Mouse (Mus musculus) kidney, postnatal 0 days (tissue): ENCODE results near the gene Gm43064. TPM values are rescaled to one million over a fixed set of nuclear protein-coding genes. Genes with fewer than 3 reads are reported as not detected.
A peak's percentile ranks its signal among the peaks of the same experiment; 100 is the strongest.

Source experiments
- ATAC-seq: fragments of 200-750 bp; cut with Nextera tagmentation; replicated peaks from 2 replicates; pipeline ENCODE4 v1.8.0; 2017; ENCODE audit warnings: low read depth, moderate number of reproducible peaks, moderate TSS enrichment, moderate library complexity; ENCODE audit not compliant: low FRiP score
- DNase-seq: peaks from one replicate; pipeline ENCODE4 v3.0.0-alpha.2; 2016; ENCODE audit warnings: low spot score
- H3K27ac ChIP-seq: fragments of 300-500 bp; sonication (generic); 2 replicates; pipeline ENCODE4 v1.5.1; 2014; ENCODE audit warnings: mild to moderate bottlenecking
- H3K27me3 ChIP-seq: fragments of 300-500 bp; sonication (generic); 2 replicates; pipeline ENCODE4 v1.6.1; 2014; ENCODE audit warnings: low read length, mixed read lengths; ENCODE audit not compliant: insufficient read depth
- H3K36me3 ChIP-seq: fragments of 300-500 bp; sonication (generic); 2 replicates; pipeline ENCODE4 v1.6.1; 2014; ENCODE audit warnings: low read length, mixed read lengths; ENCODE audit not compliant: insufficient read depth
- H3K4me1 ChIP-seq: fragments of 300-500 bp; sonication (generic); replicated peaks from 2 replicates; pipeline ENCODE4 v1.6.1; 2014; ENCODE audit warnings: antibody characterized with exemption, low read length, mixed read lengths; ENCODE audit not compliant: insufficient read depth
- H3K4me2 ChIP-seq: fragments of 300-500 bp; sonication (generic); 2 replicates; pipeline ENCODE4 v1.6.1; 2014; ENCODE audit warnings: mild to moderate bottlenecking, low read length, moderate library complexity, mixed read lengths
- H3K4me3 ChIP-seq: fragments of 300-500 bp; sonication (generic); replicated peaks from 2 replicates; pipeline ENCODE4 v1.5.1; 2014; ENCODE audit warnings: low read depth, low read length
- H3K9ac ChIP-seq: fragments of 300-500 bp; sonication (generic); 2 replicates; pipeline ENCODE4 v1.6.1; 2014; ENCODE audit warnings: low read depth, low read length
- H3K9me3 ChIP-seq: fragments of 300-500 bp; sonication (generic); replicated peaks from 2 replicates; pipeline ENCODE4 v1.6.1; 2016; ENCODE audit warnings: low read length, inconsistent platforms, mixed read lengths
- CTCF ChIP-seq: IDR thresholded peaks from 2 replicates; pipeline ENCODE4 v1.5.1; 2016; ENCODE audit warnings: antibody characterized with exemption, low read depth, mild to moderate bottlenecking, moderate library complexity
- WGBS: fragments of 180-500 bp; shearing (Covaris S2); extraction: QIAGEN DNeasy Blood & Tissue Kit; methylation state at CpG from one replicate; pipeline ENCODE4 v1.1.7; 2014; 5-methylcytosine and 5-hydroxymethylcytosine counted together
- polyA plus RNA-seq: library from polyadenylated mRNA; unstranded; fragments of >200 nt; fragmentation: Nextera tagmentation; extraction: Ambion mirVana; gene quantifications from 2 replicates; pipeline ENCODE4 v1.2.1, GENCODE M21; 2015

The Gm43064 gene
- polyA plus RNA-seq, 1 experiment from 2014 or later, result 0.12 TPM

DNA sequence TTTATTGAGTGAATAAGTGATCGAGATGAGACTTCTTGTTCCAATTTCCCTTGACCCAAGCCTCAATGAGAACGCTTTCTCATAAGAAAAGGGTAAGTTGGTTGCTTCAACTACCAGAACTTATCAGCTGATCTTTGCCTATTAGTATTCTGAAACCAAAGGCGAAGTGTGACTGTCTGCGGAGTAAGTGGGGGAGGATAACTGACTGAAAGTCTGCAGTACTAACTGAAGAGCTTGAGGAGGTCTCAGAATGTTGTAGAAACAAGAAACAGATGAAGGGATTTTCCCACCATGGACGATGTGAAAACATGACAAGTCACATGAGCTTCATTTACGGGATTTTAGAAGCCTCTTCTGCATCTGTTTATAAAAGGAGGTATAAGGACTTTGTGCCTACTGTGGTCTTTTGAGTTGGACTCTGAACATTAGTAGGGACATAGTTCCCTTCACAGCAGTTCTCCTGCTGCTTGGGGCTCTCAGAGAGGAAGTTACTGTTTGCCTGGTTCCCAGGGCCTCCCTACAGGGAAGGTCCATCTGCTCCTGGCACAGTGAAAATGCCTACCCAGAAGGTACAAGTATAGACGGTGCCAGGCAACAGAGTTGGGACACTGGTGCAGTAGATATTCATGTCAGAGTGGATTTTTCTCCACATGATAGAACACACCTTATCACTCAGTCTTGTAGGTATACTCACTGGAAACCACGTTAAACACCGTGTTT lies 41.4 kb downstream of the Gm43064 start:
- TF ChIP-seq CTCF, result no peak
- no peak for ATAC-seq
- H3K27ac ChIP-seq, result no peak overlapping the region
- DNase-seq, result no peak
- H3K36me3 ChIP-seq, result no peaks in the 10 kb centered on the region
- H3K4me1 ChIP-seq, result no peaks in the 10 kb centered on the region
- WGBS, result 78% methylated on average over 9 of the region's 9 CpGs
- H3K4me2 ChIP-seq, result no peak overlapping the region
- no peak overlapping the region for H3K4me3 ChIP-seq
- H3K27me3 ChIP-seq, result no peaks in the 10 kb centered on the region
- H3K9me3 ChIP-seq, result no peaks in the 10 kb centered on the region
- no peak overlapping the region for H3K9ac ChIP-seq

DNA sequence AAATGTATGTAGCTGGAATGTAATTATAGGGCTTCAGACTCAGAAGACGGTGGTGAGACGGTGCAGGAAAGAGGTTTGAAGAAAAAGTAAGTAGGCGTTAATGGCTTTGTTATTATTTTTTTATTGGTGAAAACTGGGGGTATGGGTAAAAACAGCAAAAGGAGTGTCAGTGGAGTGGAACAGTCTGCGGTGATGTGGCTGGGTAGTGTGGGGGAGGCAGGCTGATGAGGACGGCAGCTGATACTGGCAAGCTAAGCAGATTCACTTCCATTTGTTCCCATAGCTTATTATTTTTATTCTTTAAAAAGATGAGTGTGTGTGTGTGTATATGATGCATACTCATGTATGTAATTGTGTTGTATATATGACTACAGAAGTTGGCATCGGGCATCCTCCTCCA lies 42.1 kb downstream of the Gm43064 start:
- 65% methylated on average over 6 of the region's 6 CpGs for WGBS

DNA sequence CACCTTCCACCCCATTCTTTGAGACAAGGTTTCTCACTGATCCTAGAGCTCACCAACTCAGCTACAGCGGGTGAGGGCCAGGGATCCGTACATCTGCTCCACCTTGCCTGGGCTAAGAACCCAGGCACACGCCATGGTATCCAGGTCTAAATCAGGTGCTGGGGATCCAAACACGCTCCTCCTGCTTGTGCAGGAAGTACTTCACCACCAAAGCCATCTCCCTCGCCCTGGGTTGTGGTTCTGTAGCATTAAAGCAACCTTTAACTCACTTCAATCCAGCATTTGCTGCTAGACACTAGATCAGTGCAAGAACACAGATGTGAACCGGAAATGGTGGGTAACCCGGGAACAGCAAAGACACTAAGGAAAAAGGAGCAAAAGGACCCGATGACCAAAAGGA lies 42.5 kb downstream of the Gm43064 start:
- 80% methylated on average over 8 of the region's 8 CpGs for WGBS
- Histone ChIP-seq H3K9ac (no peak overlapping the region), H3K27me3 (no peaks in the 10 kb centered on the region), H3K4me1 (no peaks in the 10 kb centered on the region), H3K36me3 (no peaks in the 10 kb centered on the region), H3K27ac (no peak overlapping the region), H3K4me3 (no peak overlapping the region), H3K4me2 (no peak overlapping the region), H3K9me3 (no peaks in the 10 kb centered on the region)
- TF ChIP-seq CTCF, result no peak
- DNase-seq (no peak), ATAC-seq (no peak)

More for the DNA sequence above, 42.1 kb downstream of the Gm43064 start:
- H3K4me3 ChIP-seq, result no peak overlapping the region
- no peak for DNase-seq
- H3K9ac ChIP-seq, result no peak overlapping the region
- H3K4me2 ChIP-seq, result no peak overlapping the region
- H3K27me3 ChIP-seq, result no peaks in the 10 kb centered on the region
- H3K4me1 ChIP-seq, result no peaks in the 10 kb centered on the region
- TF ChIP-seq CTCF, result no peak
- no peaks in the 10 kb centered on the region for H3K36me3 ChIP-seq
- no peak for ATAC-seq
- H3K9me3 ChIP-seq, result no peaks in the 10 kb centered on the region
- H3K27ac ChIP-seq, result no peak overlapping the region

DNA sequence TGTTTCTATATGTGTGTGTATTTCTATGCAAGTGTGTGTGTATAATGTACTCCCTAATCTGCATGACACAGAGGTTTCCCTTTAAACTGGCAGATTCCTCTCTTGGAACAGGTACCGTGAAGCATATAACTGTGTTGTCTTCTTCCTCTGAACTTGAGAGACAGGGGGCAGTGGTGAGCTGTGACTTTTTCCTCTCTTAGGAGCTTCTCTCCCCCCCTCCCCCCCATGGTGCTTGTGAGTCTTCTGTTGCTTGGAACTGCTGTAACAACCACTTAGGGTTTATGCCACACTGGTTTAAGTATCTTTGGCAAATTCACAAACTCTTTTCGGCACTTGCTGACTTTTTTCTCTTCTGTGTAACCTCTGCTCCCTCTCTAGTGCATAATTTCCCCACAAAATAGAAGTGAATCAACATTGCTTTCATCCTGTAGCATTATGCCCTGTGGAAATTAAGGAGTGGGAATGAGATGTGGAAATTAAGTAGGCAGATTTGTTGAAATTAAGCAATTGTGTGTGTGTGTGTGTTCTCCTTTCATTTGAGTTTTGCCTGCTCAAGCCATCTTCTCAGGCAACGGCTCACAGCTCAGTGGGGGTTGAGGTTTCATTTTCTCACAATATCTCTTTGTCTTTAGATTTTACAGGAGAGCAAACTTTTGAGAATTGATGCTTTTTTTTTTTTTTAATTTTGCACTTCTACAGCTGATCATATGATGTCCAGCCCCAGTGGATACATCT lies 43.4 kb downstream of the Gm43064 start:
- no peaks in the 10 kb centered on the region for H3K36me3 ChIP-seq
- H3K27me3 ChIP-seq, result no peaks in the 10 kb centered on the region
- H3K9me3 ChIP-seq, result no peaks in the 10 kb centered on the region
- DNase-seq (peak; percentile 32), ATAC-seq (no peak)
- whole genome bisulfite sequencing, result 60% methylated on average over 3 of the region's 3 CpGs
- H3K9ac ChIP-seq, result no peak overlapping the region
- H3K4me3 ChIP-seq, result no peak overlapping the region
- H3K27ac ChIP-seq, result no peak overlapping the region
- H3K4me1 ChIP-seq, result no peaks in the 10 kb centered on the region
- peak; percentile 63 for TF ChIP-seq CTCF
- no peak overlapping the region for H3K4me2 ChIP-seq

DNA sequence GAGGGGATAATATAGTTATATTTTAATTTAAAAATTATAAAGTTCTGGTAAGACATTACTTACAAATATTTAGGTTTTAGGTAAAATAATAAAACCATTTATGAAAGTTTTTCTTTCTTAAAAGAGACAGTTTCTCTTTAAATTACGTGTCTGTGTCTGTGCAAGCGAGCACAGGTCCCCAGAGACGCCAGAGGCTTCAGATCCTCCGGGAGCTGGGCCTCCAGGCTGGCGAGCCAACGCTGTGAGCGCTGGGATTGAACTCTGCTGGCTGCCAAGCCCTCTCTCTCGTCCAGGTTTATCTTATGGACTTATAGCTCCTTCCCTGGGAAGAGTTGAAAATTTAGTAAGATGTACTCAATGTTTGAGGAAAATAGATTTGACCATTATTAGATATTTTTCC lies 44.4 kb downstream of the Gm43064 start:
- no peak overlapping the region for H3K9ac ChIP-seq
- ATAC-seq (no peak), DNase-seq (no peak)
- no peaks in the 10 kb centered on the region for H3K36me3 ChIP-seq
- H3K27me3 ChIP-seq, result no peaks in the 10 kb centered on the region
- no peak overlapping the region for H3K4me3 ChIP-seq
- no peaks in the 10 kb centered on the region for H3K4me1 ChIP-seq
- H3K9me3 ChIP-seq, result no peaks in the 10 kb centered on the region
- TF ChIP-seq CTCF, result no peak
- H3K4me2 ChIP-seq, result no peak overlapping the region
- no peak overlapping the region for H3K27ac ChIP-seq
- WGBS, result 51% methylated on average over 8 of the region's 8 CpGs

DNA sequence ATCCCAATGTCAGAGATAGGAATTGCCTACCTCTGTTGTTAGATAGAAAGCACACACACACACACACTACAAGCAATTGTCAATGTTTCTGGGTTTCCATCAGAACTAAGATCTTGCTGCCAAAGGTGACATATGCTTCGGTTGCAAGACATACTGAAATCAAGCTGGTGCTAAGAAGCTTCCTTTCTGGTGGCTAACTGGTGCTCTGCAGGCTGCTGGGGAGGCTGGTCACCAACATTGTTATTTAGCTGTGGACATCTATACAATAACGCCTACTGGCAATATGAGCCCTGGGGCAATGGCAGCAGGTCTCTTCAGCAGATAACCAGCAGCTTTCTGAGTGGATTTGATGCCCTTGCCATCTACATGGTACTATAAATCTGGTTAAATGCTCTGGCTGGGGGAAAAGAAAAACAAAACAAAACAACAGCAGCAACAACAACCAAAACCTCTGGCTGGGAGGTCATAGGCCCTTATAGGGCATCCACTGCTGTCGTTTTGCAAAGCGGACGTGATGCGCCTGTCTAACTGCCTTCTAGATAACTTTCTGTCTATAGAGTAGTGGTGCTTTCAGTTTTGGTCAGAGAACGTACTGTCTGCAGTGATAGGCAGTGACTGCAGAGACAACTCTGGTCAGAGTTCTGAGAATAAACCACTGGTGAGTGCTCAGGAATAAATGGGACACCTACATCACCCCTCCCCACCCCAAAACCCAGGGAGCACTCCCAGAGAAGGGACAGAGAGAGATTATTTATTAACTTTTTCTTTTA lies 47.8 kb downstream of the Gm43064 start:
- H3K4me2 ChIP-seq, result no peak overlapping the region
- no peaks in the 10 kb centered on the region for H3K4me1 ChIP-seq
- H3K36me3 ChIP-seq, result no peaks in the 10 kb centered on the region
- H3K9ac ChIP-seq, result no peak overlapping the region
- H3K4me3 ChIP-seq, result no peak overlapping the region
- ATAC-seq (no peak), DNase-seq (no peak)
- H3K27me3 ChIP-seq, result no peaks in the 10 kb centered on the region
- no peak for TF ChIP-seq CTCF
- 85% methylated on average over 7 of the region's 7 CpGs for WGBS
- no peak overlapping the region for H3K27ac ChIP-seq
- no peaks in the 10 kb centered on the region for H3K9me3 ChIP-seq
